Mouse (Mus musculus): ENCODE results near the gene Itih2. TPM values are rescaled to one million over a fixed set of nuclear protein-coding genes. Genes with fewer than 3 reads are reported as not detected.

Itih2 gene
- polyA plus RNA-seq, 1 experiment from 2014 or later = 0.36 TPM

GRCm38 (mm10) chr2:10130341-10130990 lies 730 bp downstream of the Itih2 start:
- Histone ChIP-seq H3K4me2 (ENCODE audit: low read depth, severe bottlenecking) (no peak overlapping the region), H3K27me3 (ENCODE audit: control insufficient read depth, insufficient read depth, low read length) (no peaks in the 10 kb centered on the region), H3K4me1 (ENCODE audit: control insufficient read depth, insufficient read depth, low read length) (no peaks in the 10 kb centered on the region), H3K9me3 (ENCODE audit: control insufficient read depth, low read length) (no peaks in the 10 kb centered on the region), H3K27ac (replicated peaks; ENCODE audit: low read depth, low read length) (no peak overlapping the region), H3K9ac (ENCODE audit: low read length) (no peak overlapping the region), H3K4me3 (ENCODE audit: low read depth, low read length) (no peak overlapping the region), H3K36me3 (ENCODE audit: control insufficient read depth, insufficient read depth, low read length) (no peaks in the 10 kb centered on the region)
- 72% methylated on average over 8 of the region's 8 CpGs for WGBS
- no peak for ATAC-seq (ENCODE audit: insufficient number of reproducible peaks, low FRiP score, low TSS enrichment, low read depth)
- DNase-seq (ENCODE audit: low spot score) = no peak

GRCm38 (mm10) chr2:10128571-10128970 lies 2.6 kb downstream of the Itih2 start:
- Histone ChIP-seq H3K36me3 (ENCODE audit: control insufficient read depth, insufficient read depth, low read length) (no peaks in the 10 kb centered on the region), H3K27ac (replicated peaks; ENCODE audit: low read depth, low read length) (no peak overlapping the region), H3K4me2 (ENCODE audit: low read depth, severe bottlenecking) (no peak overlapping the region), H3K4me3 (ENCODE audit: low read depth, low read length) (no peak overlapping the region), H3K27me3 (ENCODE audit: control insufficient read depth, insufficient read depth, low read length) (no peaks in the 10 kb centered on the region), H3K4me1 (ENCODE audit: control insufficient read depth, insufficient read depth, low read length) (no peaks in the 10 kb centered on the region), H3K9ac (ENCODE audit: low read length) (no peak overlapping the region), H3K9me3 (ENCODE audit: control insufficient read depth, low read length) (no peaks in the 10 kb centered on the region)
- DNase-seq (ENCODE audit: low spot score) (no peak), ATAC-seq (ENCODE audit: insufficient number of reproducible peaks, low FRiP score, low TSS enrichment, low read depth) (no peak)
- WGBS = 88% methylated on average over 4 of the region's 4 CpGs

- Histone ChIP-seq H3K9ac (ENCODE audit: low read length) (no peak overlapping the region), H3K4me3 (ENCODE audit: low read depth, low read length) (no peak overlapping the region), H3K36me3 (ENCODE audit: control insufficient read depth, insufficient read depth, low read length) (no peaks in the 10 kb centered on the region), H3K27ac (replicated peaks; ENCODE audit: low read depth, low read length) (no peak overlapping the region), H3K4me2 (ENCODE audit: low read depth, severe bottlenecking) (no peak overlapping the region), H3K9me3 (ENCODE audit: control insufficient read depth, low read length) (no peaks in the 10 kb centered on the region), H3K4me1 (ENCODE audit: control insufficient read depth, insufficient read depth, low read length) (no peaks in the 10 kb centered on the region), H3K27me3 (ENCODE audit: control insufficient read depth, insufficient read depth, low read length) (no peaks in the 10 kb centered on the region)
- ATAC-seq (ENCODE audit: insufficient number of reproducible peaks, low FRiP score, low TSS enrichment, low read depth) (no peak), DNase-seq (ENCODE audit: low spot score) (no peak)
- WGBS = 93% methylated on average over 5 of the region's 5 CpGs
Observed at GRCm38 (mm10) chr2:10127471-10127870, 3.7 kb downstream of the Itih2 start.

- Histone ChIP-seq H3K36me3 (ENCODE audit: control insufficient read depth, insufficient read depth, low read length) (no peaks in the 10 kb centered on the region), H3K27ac (replicated peaks; ENCODE audit: low read depth, low read length) (no peak overlapping the region), H3K4me2 (ENCODE audit: low read depth, severe bottlenecking) (no peak overlapping the region), H3K4me1 (ENCODE audit: control insufficient read depth, insufficient read depth, low read length) (no peaks in the 10 kb centered on the region), H3K9ac (ENCODE audit: low read length) (no peak overlapping the region), H3K9me3 (ENCODE audit: control insufficient read depth, low read length) (no peaks in the 10 kb centered on the region), H3K4me3 (ENCODE audit: low read depth, low read length) (no peak overlapping the region), H3K27me3 (ENCODE audit: control insufficient read depth, insufficient read depth, low read length) (no peaks in the 10 kb centered on the region)
- 92% methylated on average over 4 of the region's 4 CpGs for WGBS
- ATAC-seq (ENCODE audit: insufficient number of reproducible peaks, low FRiP score, low TSS enrichment, low read depth) = no peak
- no peak for DNase-seq (ENCODE audit: low spot score)
Observed at GRCm38 (mm10) chr2:10126122-10126521, 5.1 kb downstream of the Itih2 start.

GRCm38 (mm10) chr2:10121826-10122225 lies 9.4 kb downstream of the Itih2 start:
- no peak for ATAC-seq (ENCODE audit: insufficient number of reproducible peaks, low FRiP score, low TSS enrichment, low read depth)
- no peak overlapping the region for H3K4me3 ChIP-seq (ENCODE audit: low read depth, low read length)
- WGBS = 63% methylated on average over 3 of the region's 3 CpGs

GRCm38 (mm10) chr2:10119276-10119675 lies 11.9 kb downstream of the Itih2 start:
- no peaks in the 10 kb centered on the region for H3K9me3 ChIP-seq (ENCODE audit: control insufficient read depth, low read length)
- no peaks in the 10 kb centered on the region for H3K36me3 ChIP-seq (ENCODE audit: control insufficient read depth, insufficient read depth, low read length)
- no peak overlapping the region for H3K27ac ChIP-seq (replicated peaks; ENCODE audit: low read depth, low read length)
- WGBS = 86% methylated on average over 8 of the region's 8 CpGs
- no peak for DNase-seq (ENCODE audit: low spot score)
- H3K4me2 ChIP-seq (ENCODE audit: low read depth, severe bottlenecking) = no peak overlapping the region
- no peaks in the 10 kb centered on the region for H3K4me1 ChIP-seq (ENCODE audit: control insufficient read depth, insufficient read depth, low read length)
- no peak overlapping the region for H3K4me3 ChIP-seq (ENCODE audit: low read depth, low read length)
- H3K9ac ChIP-seq (ENCODE audit: low read length) = no peak overlapping the region
- H3K27me3 ChIP-seq (ENCODE audit: control insufficient read depth, insufficient read depth, low read length) = no peaks in the 10 kb centered on the region
- no peak for ATAC-seq (ENCODE audit: insufficient number of reproducible peaks, low FRiP score, low TSS enrichment, low read depth)

More at GRCm38 (mm10) chr2:10121826-10122225, 9.4 kb downstream of the Itih2 start:
- no peaks in the 10 kb centered on the region for H3K36me3 ChIP-seq (ENCODE audit: control insufficient read depth, insufficient read depth, low read length)
- no peak overlapping the region for H3K4me2 ChIP-seq (ENCODE audit: low read depth, severe bottlenecking)
- H3K9ac ChIP-seq (ENCODE audit: low read length) = no peak overlapping the region
- no peaks in the 10 kb centered on the region for H3K27me3 ChIP-seq (ENCODE audit: control insufficient read depth, insufficient read depth, low read length)
- H3K9me3 ChIP-seq (ENCODE audit: control insufficient read depth, low read length) = no peaks in the 10 kb centered on the region
- H3K4me1 ChIP-seq (ENCODE audit: control insufficient read depth, insufficient read depth, low read length) = no peaks in the 10 kb centered on the region
- no peak for DNase-seq (ENCODE audit: low spot score)
- H3K27ac ChIP-seq (replicated peaks; ENCODE audit: low read depth, low read length) = no peak overlapping the region

- Histone ChIP-seq H3K36me3 (ENCODE audit: control insufficient read depth, insufficient read depth, low read length) (no peaks in the 10 kb centered on the region), H3K4me2 (ENCODE audit: low read depth, severe bottlenecking) (no peak overlapping the region), H3K4me3 (ENCODE audit: low read depth, low read length) (no peak overlapping the region), H3K27ac (replicated peaks; ENCODE audit: low read depth, low read length) (no peak overlapping the region), H3K9ac (ENCODE audit: low read length) (no peak overlapping the region), H3K9me3 (ENCODE audit: control insufficient read depth, low read length) (no peaks in the 10 kb centered on the region), H3K4me1 (ENCODE audit: control insufficient read depth, insufficient read depth, low read length) (no peaks in the 10 kb centered on the region), H3K27me3 (ENCODE audit: control insufficient read depth, insufficient read depth, low read length) (no peaks in the 10 kb centered on the region)
- DNase-seq (ENCODE audit: low spot score) (no peak), ATAC-seq (ENCODE audit: insufficient number of reproducible peaks, low FRiP score, low TSS enrichment, low read depth) (no peak)
- WGBS = 92% methylated on average over 1 of the region's 1 CpGs
Observed at GRCm38 (mm10) chr2:10118751-10119150, 12.4 kb downstream of the Itih2 start.

- H3K9me3 ChIP-seq (ENCODE audit: control insufficient read depth, low read length) = no peaks in the 10 kb centered on the region
- WGBS = 62% methylated on average over 6 of the region's 6 CpGs
- H3K36me3 ChIP-seq (ENCODE audit: control insufficient read depth, insufficient read depth, low read length) = no peaks in the 10 kb centered on the region
- no peak overlapping the region for H3K4me3 ChIP-seq (ENCODE audit: low read depth, low read length)
- no peak overlapping the region for H3K9ac ChIP-seq (ENCODE audit: low read length)
- H3K4me1 ChIP-seq (ENCODE audit: control insufficient read depth, insufficient read depth, low read length) = no peaks in the 10 kb centered on the region
- ATAC-seq (ENCODE audit: insufficient number of reproducible peaks, low FRiP score, low TSS enrichment, low read depth) = no peak
- H3K27me3 ChIP-seq (ENCODE audit: control insufficient read depth, insufficient read depth, low read length) = no peaks in the 10 kb centered on the region
- no peak overlapping the region for H3K27ac ChIP-seq (replicated peaks; ENCODE audit: low read depth, low read length)
- no peak for DNase-seq (ENCODE audit: low spot score)
- no peak overlapping the region for H3K4me2 ChIP-seq (ENCODE audit: low read depth, severe bottlenecking)
Observed at GRCm38 (mm10) chr2:10108535-10109189, 22.5 kb downstream of the Itih2 start.
